Mouse (Mus musculus): Measurements from ENCODE around the gene Atg14.
"Not testable (repeated sequence)": the region's sequence is repeated elsewhere in the genome, so short reads cannot be mapped to it uniquely, and the experiment has no call there.

The Atg14 gene

DNA sequence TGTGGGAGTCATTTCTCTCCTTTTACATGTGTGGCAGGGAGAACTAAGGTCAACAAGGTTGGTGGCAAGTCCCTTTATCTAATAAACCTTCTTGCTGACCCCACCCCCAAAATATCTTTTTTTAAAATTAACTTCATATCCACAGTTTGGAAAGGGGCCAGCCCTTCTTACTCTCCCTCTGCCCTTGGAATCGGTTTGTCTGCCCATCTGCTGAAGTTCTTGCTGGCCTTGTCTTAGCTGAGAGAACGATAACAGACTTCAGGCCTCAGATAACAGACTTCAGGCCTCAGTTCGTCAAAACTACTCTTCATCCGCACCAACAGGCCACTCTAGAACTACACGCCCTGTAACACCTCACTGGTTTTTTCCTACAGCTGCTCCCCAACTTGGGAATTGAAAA lies 26.2 kb downstream of the Atg14 start:
- DNase-seq (ENCODE audit: inconsistent age in 2 of 2, low spot score in 1 of 2) = no peak

DNA sequence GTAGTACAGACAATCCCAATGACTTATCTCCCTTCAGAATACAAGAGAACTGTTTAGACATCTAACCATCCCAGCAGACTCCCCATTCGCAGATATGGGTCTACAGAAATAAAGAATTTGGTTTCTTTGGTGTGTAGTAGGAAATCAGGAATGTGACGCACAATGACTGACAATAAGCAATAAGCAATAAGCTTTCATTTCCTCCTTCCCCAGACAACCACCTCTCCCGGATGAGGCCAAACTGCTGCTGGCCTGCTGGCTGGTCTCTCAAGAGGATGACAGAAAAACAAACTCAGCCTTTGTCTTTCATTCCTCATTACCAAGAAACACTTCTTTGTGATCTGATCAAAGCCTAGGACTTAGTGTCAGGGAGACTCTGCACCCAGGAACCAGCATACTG lies 28.2 kb downstream of the Atg14 start:
- no peak for DNase-seq (ENCODE audit: inconsistent age in 2 of 2, low spot score in 1 of 2)

DNA sequence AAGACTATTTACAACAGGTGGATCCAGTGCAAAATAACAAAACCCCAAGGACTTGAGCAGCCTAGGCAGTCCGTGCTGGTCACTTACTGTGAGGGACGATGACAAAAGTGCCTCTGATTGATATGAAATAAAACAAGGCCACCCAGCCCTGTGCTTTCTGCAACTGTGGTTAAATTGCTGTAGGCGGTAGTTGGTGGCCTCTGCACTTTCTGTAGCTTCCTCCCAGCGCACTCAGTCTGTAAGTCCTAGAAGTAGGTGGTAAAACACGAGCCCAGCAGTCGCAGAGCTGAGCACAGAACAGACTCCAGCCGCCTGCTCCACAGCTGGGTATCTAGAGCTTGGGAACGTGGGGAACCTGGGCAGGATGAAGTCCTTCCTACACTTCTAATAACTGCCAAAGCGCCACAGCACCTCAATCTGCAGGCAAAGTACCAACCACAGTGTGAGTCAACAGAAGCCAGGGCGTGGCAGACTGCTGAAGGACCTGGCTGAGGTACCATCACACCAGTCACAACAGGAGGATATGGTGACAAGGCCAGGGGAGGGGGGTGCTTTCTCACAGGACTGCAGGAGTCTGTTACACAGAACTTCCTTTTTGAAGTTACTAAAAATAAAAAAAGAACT lies 29.0 kb downstream of the Atg14 start:
- DNase-seq (ENCODE audit: inconsistent age in 2 of 2, low spot score in 1 of 2) = peak in 1 of 2 experiments; percentile 52

DNA sequence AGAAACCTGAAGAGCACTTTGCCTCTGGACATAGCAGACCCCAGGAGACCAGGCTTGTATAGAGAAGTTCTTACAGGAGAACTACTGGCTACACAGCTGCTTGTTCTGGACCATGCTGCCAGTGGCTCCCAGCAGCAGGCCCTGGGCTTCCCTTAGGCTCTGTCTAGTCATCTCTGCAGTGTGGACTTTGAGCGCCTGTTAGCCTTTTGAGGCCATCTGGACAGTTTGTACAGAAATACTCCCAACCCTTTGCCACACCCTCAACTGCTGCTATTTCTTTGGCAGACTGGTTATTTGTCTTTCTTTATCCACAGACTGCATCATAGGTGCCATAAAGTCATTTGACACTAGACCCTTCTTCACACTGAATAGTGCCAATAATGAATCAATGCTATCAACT lies 35.4 kb downstream of the Atg14 start:
- DNase-seq (ENCODE audit: inconsistent age in 2 of 2, low spot score in 1 of 2) = no peak

DNA sequence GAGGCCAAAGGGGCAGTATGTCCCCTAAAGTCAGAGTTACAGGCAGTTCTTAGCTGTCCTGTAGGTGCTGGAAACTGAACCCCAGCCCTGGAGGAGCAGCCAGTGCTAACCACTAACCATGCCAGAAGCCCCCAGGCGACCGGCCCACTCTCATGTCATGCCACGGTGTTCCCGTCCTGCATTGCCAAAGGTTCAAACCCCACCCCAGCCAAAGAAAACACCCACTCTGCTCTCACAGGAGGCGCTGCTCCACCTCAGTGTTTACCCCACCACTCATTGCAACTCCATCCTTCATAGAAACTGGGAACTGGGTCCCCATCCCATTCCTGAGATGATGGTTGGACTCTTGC lies 36.3 kb downstream of the Atg14 start:
- peak in 1 of 2 experiments; percentile 36 for DNase-seq (ENCODE audit: inconsistent age in 2 of 2, low spot score in 1 of 2)

DNA sequence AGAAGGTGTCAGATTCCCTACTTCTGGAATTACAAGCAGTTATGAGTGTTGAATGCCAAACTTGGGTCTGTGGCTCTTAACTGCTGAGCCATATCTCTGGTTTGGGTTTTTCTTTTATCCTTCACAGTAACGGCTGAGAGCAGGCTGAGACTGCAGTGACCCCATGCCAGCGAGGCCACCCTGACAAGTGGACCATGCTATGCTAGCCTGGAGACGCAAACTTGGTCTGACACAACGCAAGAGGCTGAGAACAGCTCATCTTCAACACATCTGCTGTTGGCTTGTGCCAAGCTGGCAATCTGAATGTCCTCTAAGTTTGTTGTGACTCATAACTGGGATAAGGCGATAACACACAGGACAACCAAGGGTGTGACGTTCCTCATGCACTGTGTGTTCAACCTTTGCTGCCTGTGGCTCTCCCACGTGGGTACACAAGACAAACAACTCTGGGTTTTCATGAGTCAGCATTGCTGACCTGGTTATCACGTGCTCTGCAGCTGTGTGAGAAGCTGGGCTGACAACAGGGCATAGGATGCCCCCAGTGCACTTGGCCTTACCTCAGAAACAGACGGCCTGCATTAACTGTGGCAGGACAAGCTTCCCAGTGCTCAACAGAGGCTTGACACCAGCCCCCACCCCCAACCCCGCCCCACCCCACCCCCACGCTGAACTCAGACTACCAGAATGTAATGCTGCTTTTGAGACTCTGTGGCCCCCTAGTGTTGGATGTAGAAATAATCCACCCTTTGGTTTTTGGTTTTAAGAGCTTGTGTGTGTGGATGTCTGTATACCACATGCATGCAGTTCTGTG lies 36.9 kb downstream of the Atg14 start:
- DNase-seq (ENCODE audit: inconsistent age in 2 of 2, low spot score in 1 of 2) = peak; percentile 82 to 91

DNA sequence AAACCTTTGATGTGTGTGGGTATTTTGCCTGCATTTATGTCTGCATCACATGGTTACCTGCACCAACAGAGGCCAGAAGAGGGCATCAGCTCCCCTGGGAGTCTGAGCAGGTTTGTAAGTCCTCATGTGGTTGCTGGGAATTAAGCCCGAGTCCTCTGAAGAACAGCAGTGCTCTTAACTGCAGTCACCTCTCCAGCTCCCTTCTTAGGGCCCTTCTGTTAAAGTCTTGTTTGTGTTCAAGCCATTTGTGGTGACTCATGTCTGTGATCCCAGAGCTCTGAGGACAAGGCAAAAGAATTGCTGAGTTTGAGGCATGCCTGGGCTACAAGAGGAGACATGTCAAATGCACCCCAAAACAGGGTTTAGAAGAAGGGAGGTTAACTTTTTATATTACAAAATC lies 38.0 kb downstream of the Atg14 start:
- peak in 1 of 2 experiments; percentile 71 for DNase-seq (ENCODE audit: inconsistent age in 2 of 2, low spot score in 1 of 2)

DNA sequence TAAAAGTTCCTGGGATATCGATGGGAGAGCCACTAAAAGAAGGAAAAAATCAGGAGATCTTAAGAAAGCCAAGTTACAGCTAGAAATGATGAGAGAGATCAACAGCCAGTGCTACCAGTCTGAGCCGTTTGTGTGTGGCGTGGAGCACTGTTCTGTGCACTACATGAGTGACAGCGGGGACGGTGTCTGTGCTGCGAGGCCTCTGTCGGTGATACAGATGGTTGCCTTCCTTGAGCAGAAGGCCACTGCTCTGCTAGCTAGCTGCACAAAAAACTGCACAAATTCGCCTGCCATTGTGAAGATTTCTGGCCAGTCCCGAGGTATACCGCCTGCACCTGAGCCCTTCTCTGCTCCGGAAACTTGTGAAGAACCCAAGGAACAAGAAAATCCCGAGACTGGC lies 40.9 kb downstream of the Atg14 start:
- not testable (repeated sequence) for DNase-seq (ENCODE audit: inconsistent age in 2 of 2, low spot score in 1 of 2)

DNA sequence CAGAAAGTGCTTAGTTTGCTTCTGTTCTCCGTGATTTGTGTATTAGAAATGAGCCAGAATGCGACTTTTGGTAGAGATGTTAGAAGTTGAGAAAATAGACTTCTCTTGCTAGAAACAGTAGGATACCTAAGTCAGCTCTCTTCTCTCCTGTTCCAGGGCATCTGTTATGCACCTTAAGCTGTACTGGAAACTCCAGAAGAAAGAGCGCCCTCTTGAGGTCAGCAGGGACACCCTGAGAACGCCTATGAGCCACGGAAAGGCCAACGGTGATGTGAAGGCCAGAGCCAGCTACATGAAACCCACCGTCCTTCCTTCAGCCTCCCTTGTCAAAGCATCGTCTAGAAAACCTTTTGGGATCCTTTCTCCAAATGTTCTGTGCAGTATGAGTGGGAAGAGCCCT lies 41.4 kb downstream of the Atg14 start:
- DNase-seq (ENCODE audit: inconsistent age in 2 of 2, low spot score in 1 of 2) = peak; percentile 67 to 88

DNA sequence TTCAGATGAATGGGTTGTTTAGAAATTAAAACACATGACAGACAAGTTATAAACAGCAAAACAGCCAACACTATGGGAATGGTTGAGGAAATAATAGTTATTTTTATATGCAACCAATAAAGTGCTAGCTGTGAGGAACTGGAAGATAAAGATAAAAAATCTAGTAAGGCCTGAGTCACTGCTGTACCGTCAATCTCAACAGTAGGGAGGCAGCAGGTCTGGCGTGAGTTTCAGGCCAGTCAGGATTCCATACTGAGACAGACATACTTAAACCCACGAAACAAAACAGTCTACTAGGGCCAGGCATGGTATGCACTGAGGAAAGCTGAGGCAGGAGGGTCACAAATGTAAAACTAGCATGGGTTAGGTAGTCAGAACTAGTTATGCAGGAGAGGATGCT lies 42.2 kb downstream of the Atg14 start:
- DNase-seq (ENCODE audit: inconsistent age in 2 of 2, low spot score in 1 of 2) = no peak

DNA sequence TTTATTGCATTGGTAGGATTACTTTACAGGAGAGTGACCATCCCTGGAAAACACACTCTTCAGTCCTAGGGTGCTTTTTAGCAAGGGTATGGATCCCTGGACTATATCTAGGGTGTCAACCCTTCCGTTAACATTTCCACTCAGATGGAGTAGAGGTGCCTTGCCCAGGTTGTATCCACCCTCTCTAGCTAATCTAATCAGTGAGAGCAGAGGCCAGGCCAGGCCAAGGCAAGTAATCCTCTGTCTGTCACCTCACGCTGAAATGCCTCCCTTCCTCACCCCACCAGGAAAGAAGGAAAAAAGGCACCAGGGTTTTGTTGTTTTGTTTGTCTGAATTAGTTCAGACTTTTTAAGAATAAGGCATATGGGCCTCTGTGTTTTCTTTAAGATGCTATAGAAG lies 42.6 kb downstream of the Atg14 start:
- DNase-seq (ENCODE audit: inconsistent age in 2 of 2, low spot score in 1 of 2) = no peak

DNA sequence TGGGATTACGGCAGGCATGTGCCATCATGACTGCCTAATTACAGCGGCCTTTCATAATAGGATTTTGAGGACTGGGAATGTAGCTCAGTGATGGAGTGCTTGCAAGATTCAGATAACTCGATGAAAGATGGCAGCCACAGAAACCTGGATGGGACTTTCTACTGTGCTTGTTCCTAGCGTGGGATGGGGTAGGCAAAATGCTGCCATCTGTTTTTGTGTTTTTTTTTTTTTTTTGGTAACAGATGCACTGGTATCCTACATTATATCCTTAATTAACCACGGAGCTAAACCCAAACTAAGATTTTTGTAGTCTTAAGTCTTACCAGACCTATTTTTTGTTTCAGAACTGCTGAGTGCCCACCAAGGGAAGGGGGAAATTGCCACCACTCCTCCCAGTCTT lies 44.6 kb downstream of the Atg14 start:
- DNase-seq (ENCODE audit: inconsistent age in 2 of 2, low spot score in 1 of 2) = no peak

DNA sequence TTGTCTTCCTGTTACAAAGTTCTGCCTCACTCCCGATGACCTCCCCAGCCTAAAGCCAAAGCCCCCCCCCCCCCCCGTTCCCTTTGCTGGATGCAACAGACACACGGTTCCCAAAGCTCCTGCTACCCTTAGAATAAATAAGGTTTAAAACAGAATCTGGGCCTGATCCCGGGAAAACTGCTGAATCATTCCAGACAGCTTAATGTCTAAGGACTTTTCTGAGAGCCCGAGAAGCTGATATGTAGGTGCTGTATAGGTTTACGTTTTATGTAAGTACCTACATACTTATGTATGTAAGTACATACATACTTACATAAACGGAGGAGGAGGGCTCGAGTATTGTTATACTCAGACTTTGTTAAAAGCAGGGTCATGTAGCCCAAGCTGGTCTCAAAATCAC lies 45.1 kb downstream of the Atg14 start:
- no peak for DNase-seq (ENCODE audit: inconsistent age in 2 of 2, low spot score in 1 of 2)

DNA sequence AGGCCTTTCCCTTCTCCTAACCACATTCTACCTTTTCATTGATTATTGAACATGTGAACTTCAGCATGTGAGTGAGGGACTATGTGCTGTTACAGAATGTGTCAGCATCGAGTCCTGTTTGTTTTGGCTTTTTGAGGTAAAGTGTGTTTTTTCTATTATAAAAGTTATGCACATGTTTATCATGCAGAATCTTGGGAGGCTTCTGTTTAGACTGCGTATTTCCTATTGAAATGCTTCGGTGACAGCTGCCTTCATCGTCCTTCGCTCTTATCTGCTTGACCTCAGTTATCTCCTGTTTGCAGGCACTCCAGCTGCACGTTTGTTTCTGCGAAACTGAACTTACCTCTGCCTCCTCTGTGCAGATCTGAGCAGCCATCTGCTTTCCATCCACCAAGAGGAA lies 48.1 kb downstream of the Atg14 start:
- peak in 1 of 2 experiments; percentile 62 for DNase-seq (ENCODE audit: inconsistent age in 2 of 2, low spot score in 1 of 2)

DNA sequence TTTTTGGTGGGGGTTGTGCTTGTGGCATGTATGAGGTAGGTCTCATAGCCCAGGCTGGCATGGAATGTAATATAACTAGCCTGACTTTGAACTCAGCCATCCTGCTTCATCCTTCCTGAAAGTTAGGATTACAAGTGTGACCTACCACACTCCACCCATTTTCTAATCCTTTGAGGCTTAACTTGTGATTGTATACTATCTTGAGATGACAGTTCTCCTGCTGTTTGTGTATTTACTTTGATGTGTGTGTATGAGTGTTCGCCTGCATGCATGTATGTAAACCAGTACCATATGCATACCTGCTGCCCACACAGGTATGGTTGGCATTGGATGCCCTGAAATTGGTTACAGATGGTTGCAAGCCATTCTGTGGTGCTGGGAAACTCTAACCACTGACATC lies 48.8 kb downstream of the Atg14 start:
- no peak for DNase-seq (ENCODE audit: inconsistent age in 2 of 2, low spot score in 1 of 2)

DNA sequence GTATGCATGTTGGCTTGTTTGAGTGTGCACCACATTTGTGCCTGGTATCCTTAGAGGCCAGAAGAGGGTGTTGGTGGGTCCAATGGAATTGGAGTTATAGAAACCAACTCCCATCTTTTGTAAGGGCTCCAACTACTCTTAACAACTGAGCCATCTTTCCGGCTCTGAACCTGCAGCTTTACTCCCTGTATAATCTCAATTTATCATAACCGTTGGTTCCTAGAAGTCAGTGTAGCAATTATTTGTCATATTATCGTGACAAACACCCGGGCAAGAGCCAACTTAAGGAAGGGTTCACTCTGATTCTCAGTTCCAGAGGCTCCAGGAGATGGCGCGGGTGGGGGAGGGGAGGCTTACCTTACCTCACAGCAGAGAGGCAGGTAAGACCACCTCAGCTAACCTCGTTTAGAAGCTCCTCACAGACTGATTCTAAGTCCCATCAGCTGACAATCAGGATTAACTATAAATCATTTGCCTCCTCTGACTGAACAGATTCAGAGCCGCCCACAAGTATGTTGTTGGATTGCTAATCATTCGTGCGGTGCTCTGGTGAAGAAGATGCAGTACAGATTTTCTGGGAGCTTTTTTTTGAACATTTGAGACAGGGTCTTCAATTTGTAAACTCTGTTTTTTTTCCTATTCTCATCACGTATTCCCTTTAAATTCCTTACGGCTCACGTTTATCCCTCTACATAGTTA lies 49.5 kb downstream of the Atg14 start:
- no peak for DNase-seq (ENCODE audit: inconsistent age in 2 of 2, low spot score in 1 of 2)

DNA sequence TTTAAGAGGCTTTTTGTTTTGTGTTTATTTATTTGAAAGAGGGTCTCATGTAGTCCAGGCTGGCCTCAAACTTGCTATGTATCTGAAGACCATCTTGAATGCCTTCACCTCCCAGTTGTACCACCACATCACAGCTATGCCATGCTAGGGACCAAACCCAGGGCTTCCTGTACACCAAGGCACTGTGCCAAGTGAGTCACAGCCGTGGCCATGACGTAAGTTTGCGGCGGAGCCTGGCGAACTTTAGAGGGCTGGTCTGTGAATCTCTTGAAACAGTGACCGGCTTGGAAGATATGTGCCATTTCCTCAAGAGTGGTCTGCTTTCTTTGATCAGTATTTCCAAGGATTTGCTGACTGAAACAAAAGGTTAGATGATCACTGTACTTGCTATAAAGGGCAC lies 51.8 kb downstream of the Atg14 start:
- DNase-seq (ENCODE audit: inconsistent age in 2 of 2, low spot score in 1 of 2) = peak; percentile 85 to 95

DNA sequence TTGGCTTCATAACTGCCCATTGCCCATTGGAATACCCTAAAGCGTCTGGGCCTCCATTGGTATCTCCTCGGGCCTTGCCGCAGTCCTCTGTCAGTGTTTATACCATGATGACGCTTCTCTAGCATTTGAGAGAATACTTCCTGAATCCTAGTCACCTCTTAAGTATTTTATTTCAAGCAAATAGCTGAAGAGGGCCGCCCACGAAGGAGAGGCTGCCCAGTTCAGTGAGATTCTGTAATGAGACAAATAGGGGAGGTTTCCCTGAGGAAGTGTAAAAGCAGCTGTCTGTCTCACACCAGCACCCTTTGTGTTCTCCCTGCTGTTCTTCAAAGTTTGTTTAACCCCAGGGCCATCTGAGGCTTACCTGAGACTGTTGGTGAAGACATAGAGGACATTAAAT lies 53.7 kb downstream of the Atg14 start:
- no peak for DNase-seq (ENCODE audit: inconsistent age in 2 of 2, low spot score in 1 of 2)

DNA sequence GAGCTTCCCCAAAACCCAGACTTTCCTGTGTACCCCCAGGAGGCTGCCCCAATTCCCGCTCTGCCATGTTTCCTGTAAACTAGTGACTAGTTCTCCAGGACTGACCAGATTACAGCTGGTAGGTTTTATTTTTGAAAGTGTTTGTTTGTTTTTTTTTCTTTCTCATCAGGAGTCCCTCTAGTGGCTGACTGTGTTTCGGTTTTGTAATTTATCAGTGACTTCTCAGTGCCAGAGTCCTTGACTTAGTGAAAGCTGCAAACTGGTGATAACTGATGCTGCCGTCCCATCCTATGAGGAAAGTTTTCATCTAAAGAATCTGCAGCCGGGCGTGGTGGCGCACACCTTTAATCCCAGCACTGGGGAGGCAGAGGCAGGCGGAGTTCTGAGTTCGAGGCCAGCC lies 54.8 kb downstream of the Atg14 start:
- DNase-seq (ENCODE audit: inconsistent age in 2 of 2, low spot score in 1 of 2) = peak in 1 of 2 experiments; percentile 68

DNA sequence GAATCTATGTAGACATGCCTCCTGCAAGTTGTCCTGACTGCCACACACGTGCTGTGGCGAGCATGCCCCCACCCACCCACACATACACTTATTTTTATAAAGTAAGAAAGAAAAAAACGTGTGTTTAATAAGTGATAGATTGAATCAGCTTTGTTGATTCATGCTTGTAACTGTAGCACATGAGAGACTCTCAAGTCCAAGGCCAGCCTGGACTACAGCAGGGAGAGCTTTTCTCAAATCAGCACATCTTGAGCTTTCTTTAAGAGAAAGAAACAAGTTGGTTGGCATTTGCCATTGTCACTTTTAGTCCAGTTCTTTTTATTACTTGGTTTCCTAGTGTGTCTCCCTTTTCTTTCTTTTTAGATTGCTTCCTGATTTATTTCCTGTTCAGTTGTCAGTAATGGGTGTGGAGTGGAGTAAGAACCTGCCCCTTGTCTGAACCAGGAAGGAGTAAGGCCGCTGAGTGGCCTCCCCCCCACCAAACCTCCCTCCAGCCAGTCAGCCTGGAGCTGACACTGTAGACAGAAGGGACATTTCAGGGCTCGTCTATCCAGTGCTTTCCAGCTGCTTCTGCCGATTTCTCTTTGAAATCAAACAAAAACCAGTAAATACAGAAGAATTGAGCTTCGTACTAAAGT lies 55.5 kb downstream of the Atg14 start:
- DNase-seq (ENCODE audit: inconsistent age in 2 of 2, low spot score in 1 of 2) = peak; percentile 45 to 85

DNA sequence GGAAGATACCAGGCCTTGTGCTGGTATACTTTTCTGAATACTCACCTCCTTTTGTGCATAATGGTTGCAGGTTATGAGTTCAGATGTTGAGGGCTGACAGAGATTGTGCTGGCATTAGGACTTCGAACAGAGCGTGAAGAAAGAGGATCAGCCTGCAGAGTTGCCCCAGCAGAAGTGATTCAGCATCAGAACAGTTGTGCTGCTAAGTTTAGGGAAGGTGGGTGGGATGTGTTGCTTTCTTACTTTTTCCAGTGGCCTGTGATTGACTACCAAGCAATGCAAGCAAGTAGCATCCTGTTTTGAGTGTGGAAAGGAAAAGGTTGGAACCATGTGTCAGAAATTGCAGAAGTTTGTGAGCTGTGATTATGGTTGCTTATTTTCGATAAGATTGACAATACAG lies 56.8 kb downstream of the Atg14 start:
- DNase-seq (ENCODE audit: inconsistent age in 2 of 2, low spot score in 1 of 2) = no peak

DNA sequence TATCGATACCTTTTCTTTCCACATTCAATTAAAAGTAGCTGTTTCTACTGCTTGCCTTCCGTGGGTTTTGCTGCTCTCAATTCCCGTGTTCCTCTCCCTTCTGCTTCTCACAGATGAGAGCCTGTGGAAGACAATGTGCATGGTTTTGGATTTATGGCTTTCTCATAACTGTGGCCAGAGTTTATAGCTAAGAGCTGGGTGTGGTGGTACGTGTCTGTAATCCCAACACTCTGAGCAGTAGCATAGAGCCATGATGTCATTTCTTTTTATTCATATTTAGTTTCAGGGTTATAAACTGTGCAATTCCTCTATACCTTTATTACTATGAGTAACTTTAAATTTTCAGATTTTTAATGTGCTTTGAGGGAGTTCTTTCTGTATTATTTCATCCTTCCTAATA lies 60.2 kb downstream of the Atg14 start:
- no peak for DNase-seq (ENCODE audit: inconsistent age in 2 of 2, low spot score in 1 of 2)

Data from adrenal gland, adult (tissue).